Mouse (Mus musculus) thymus, adult 18-20 months (tissue): Measurements from ENCODE around the gene Add2.

Source experiments
- DNase-seq, 2 experiments: peaks; one replicate each; pipeline ENCODE4 v3.0.0; 2022; ENCODE audit warnings: mixed read lengths in 2 of 2

Add2 gene

DNA sequence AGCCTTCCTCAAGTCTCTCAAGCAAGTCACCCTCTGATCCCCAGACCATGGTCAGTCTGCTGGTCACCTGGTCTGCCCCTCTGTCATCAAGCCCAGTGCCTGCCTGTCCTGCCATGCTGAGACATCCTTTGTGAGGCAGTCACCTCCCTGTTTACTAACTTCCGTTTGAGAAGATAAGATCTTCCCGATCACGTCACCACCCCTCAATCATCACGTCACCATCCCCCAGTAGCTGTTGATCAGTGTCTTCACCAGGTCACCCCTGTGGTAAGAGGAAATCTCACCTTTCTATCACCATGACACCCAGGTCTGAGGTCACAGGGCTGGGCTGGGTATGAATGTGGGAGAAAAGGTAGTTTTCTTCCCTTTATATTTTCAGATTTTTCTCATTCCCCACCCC, 120.0 kb downstream of the Add2 start:
- DNase-seq = no peak

DNA sequence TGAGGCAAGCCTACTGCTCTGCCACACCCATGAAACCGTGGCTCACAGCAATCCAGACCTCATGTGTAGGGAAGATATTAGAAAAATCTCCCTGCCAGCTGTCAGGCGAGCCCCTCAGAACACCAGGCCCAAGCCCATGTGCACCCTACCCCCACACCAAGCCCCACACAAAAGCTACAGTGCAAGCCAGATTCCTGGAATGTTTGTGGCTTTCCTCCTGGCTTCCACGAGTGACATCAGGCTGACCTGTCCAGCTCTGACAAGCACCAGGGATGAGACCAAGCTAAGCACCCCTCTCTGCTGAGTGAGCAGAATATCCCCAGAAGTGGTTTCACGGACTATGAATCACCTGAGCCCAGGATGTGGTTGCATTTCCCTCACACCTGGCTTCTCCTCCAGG, 120.5 kb downstream of the Add2 start:
- no peak for DNase-seq

GRCm38 (mm10) chr6:86152676-86153075, 124.2 kb downstream of the Add2 start:
- DNase-seq = no peak

GRCm38 (mm10) chr6:86153436-86153990, 125.0 kb downstream of the Add2 start:
- DNase-seq = no peak

GRCm38 (mm10) chr6:86154006-86154405, 125.5 kb downstream of the Add2 start:
- DNase-seq = no peak

DNA sequence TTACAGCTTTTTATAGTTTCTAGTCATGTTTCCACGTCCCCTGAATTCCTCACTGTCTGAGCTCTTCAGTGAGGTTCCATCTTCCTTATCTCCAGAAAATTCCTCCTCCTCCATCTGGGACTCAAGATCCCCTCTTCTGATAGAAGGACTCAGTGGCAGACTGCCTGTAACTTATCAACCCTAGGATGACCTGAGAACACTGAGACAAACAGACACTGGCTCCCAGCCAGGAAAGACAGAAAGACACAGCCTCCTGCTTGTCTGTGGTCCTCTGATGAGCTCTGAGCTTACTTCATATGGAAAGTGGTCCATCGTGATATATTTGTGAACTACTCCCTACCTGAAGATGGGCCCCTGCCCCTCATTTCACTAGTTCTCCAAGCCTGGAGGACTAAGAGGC, 126.0 kb downstream of the Add2 start:
- DNase-seq = no peak

GRCm38 (mm10) chr6:86157253-86158234, 129.1 kb downstream of the Add2 start:
- no peak for DNase-seq

- no peak for DNase-seq
Measured at GRCm38 (mm10) chr6:86160878-86161277, 132.4 kb downstream of the Add2 start.

DNA sequence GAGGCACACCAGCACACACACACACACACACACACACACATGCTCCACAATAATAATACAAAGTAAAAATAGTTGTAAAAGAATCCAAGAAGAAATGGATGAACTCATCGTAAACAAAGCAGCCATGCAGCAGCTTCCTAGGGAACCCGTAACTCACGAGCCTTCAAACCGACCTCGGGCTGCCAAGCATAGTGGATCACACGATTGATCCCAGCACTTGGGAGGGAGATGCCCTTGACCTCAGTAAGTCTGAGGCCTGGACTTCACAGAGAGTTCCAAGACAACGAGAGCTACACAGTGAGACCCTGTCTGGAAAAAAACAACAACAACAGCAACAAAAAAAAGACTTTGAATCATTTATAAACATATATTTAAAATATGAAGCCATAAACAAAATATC, 133.1 kb downstream of the Add2 start:
- DNase-seq = no peak

- no peak for DNase-seq
Measured at GRCm38 (mm10) chr6:86164028-86164427, 135.5 kb downstream of the Add2 start.

DNA sequence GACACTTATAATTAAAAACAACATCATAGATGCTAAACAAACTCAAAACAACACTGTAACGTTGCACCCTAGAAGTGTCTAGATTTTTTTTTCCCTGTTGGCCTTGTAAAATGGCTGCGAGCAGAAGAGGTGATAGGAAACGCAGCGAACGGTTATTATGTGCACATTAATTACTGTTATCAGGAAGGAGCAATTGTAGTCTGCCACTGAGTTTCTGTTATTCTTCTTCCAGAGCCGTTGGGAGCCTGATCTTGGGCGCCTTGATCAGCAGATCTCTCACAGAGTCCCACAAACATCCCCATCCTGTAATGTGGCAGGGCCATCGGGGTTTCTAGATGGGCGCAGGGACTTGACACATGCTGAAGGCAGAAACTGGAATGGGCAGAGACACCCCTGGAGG, 137.9 kb downstream of the Add2 start:
- DNase-seq = no peak

- no peak for DNase-seq
Measured at GRCm38 (mm10) chr6:86167851-86168250, 139.4 kb downstream of the Add2 start.

DNA sequence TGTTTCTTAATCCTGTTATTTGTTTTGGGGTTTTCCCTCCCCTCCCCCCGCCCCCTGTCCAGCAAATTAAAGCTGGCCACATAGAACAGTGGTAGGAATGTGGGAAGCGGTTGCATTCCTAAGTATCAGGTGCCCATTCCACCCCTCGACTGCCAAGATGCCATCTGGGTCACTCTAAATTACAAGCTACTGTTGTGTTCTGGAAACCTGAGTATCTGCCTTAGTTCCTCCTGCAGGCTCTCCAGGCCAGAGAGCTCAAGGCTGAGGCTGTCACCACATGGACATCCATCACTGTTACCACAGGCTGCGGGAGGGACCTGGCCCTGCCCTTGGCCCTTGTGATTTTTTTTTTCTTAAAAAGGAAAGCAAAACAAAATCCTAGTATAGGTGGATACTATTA, 140.7 kb downstream of the Add2 start:
- DNase-seq = no peak
